Mouse (Mus musculus): ENCODE measurements around the gene Gm44790.
A peak's percentile ranks its signal among the peaks of the same experiment; 100 is the strongest.

- TF ChIP-seq CTCF (IDR thresholded peaks at IDR 0.05; ENCODE audit: control insufficient read depth, insufficient read depth, low read length) (peak; percentile 97), POLR2A (IDR thresholded peaks at IDR 0.05; ENCODE audit: borderline replicate concordance, control insufficient read depth, low read depth, low read length) (peak; percentile 72)
Measured at GRCm38 (mm10) chr6:86472100-86472955, 45.9 kb downstream of the Gm44790 start.

Measured in bone marrow, adult 2 months (tissue).